Mouse (Mus musculus) naive thymus-derived CD4-positive, alpha-beta T cell, adult 2 months (primary cell): ENCODE measurements around the gene Zdhhc1.

Experiments used
- DNase-seq: peaks from one replicate; pipeline ENCODE4 v3.0.0-alpha.2; 2011; ENCODE audit warnings: low read depth

Gene Zdhhc1

DNA sequence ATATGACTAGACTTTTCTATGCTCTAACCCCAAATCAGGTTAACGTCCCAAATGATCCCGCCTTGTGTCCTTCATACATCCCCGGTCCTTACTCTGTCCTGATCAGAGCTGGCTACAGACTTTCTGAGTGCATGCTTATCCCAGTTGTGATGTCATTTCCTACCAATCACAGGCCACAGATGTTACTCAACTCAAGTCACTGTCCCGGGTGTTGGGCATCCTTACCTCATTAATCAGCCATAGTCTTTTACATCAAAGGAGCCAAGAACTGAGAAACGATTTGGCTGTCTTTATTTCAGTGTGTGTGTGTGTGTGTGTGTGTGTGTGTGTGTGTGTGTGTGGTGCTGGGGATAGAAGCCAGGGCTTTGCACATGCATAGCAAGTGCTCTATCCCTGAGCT, 42.6 kb downstream of the Zdhhc1 start:
- no peak for DNase-seq

DNA sequence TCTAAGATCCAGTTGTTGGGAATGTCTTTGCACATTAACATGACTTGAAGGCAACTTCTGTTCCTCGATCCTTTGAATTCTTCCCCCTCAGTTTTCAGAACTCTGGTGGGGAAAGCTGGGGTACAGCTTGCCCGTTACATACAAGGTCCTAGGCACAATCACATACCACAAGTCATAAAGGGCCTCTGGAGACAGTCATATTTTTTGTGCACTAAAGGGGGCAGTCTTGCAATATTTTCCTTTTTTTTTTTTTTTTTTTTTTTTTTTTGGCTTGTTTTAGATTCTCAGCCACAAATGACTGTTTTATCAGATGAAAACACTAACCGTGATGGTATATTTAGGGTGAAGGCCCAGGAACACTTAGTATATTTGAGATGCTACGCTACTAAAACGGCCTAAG, 43.4 kb downstream of the Zdhhc1 start:
- no peak for DNase-seq

DNA sequence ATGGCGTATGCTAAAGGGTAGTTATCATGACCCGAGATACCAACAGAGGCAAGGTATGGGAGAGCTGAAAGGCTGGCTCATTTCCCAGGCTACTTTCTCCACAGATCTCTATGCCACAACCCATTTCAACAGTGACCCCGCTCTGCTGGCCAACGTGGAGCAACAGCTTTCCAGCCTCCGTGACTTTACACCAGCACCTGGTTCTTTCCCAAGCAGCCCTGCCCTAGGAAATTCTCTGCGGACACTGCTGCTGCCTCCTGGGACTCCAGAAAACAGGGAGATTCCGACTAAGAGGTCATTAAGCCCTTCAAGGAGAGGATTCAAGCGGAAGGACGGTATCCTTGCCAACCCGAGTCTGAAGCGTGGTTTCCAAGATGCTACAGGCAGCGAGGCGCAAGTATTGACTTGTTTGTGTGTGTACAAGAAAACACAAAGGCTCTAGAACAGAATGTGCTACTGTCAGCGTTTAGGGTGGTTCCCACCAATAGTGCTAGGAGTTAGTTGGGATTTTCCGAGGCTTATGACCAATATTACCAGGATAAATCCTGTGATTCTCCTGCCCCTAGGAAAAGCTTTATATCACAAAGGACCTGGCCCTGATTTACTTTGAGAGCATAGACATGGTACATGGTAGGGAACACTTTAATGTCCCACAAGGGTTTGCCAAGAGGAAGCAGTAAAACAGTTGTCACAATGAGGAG, 44.6 kb downstream of the Zdhhc1 start:
- no peak for DNase-seq

DNA sequence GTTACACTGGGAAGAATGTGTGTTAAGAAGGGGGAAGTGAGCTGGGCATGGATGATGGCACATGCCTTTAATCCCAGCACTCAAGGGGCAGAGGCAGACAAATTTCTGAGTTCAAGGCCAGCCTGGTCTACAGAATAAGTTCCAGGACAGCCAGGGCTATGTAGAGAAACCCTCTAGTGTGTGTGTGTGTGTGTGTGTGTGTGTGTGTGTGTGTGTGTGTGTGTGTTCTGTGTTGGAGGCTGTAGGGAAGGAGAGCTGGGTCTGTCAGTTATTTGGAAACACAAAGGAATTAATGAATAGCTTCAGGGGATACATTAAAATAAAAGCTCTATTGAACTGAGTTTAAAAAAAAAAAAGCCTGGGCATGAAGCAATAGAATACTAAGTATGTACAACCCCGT, 45.7 kb downstream of the Zdhhc1 start:
- no peak for DNase-seq

DNA sequence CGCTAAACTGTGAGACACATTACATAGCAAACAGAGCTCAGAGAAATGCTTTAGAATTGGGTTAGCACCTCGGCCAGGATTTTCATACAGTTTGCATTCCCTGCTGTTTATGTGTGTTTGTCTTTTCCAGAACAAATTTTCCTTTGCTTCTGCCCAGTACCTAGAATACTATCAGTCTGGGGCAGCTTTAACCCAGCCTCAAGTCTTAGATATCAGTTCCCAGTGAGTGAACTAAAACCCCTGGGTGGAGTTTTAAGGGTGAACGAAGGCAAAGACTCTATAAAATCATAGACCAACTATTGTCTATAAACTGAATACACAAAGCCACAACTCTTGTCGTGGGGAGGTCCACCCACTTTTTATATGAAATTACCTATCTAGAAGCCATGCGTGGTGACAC, 48.1 kb downstream of the Zdhhc1 start:
- DNase-seq = no peak

DNA sequence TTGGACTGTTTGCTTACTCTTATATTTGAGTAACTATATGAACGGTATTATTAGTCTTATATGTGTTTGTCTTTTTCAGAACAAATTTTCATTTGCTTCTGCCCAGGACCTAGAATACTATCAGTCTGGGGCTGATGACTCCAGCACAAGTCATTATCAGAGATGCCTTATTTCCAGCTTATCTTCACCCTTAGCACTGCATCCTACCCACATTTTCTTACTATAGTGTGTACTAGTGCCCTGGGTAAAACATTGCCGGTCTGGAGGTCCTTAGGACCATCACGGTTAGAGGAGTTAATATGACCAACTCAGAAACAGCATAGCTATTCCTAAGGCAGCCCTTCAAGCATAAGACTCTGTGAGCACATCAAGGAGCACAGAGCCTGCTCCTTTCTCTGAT, 48.5 kb downstream of the Zdhhc1 start:
- no peak for DNase-seq

DNA sequence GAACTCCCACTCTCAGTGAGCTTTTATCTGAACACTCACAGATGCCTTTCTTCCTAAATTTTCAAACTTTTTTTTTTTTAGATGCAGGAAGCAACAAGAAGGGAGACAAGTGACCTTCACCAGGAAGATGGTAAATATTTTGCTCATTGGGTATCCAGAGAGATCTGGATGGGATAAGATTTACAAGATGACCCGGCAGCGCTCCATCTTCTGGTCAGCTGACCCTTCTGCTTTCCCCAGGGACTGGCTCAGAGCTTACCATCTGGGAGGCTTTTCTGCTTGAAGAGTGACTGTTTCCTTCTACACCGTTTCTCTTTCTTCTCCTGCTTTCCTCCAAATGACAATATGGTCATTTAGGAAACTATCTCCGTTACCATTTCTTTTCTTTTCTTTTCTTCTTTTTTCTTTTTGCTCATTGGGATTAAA, 50.6 kb downstream of the Zdhhc1 start:
- DNase-seq = no peak

DNA sequence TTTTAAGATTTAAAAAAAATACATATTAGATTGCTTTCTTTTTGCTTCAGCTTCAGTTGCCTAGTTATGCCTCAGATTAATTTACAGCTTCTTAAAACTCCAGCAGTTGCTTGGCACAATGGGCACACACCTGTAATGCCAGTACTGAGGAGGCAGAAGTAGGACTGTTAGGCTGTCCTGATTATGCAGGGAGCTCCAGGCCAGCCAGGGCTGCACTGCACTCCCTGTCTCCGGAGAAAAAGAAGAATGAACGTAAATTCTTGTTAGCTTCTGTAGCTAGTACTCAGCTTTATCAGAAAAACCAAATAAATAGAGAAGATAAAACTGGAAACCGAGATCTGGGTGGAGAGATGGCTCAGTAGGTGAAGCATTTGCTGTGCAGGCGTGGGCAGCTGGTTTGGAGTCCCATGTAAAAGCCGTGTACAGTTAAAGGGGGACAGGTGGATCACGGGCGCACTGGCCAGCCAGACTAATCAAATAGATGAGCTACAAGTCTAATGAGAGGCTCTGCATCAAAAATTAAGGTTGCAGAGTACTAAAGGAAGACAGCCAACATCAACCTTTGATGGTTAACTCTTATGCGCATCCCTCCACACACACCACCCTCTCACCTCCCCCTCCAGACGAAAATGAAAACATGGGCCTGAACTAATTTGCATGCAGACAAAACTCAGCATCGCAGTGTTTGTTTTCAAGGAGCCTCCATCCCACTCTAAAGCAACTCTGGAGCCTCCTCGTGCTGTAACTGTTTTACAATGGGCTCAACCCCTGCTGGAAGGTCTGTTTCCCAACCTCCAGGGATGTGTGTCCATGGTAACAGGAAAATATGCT, 51.2 kb downstream of the Zdhhc1 start:
- DNase-seq = no peak

DNA sequence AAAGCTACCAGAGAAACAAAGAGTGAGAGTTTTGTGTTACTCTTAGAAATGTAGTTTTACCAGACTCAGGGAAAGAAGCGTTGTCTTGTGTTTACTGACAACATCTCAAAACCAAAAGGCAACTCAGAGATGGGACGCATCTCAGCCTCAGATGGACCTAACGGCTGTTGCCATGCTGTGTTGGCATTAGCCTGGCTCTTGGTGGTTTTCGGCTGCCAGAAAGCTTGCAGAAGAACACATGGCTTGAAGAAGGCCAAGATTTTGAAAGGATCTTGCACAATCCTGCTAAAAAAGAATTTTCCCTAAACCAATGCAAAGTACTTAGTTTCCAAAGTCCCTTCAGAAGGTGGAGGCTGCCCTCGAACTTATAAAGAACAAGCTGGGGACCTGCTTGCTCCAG, 54.0 kb downstream of the Zdhhc1 start:
- no peak for DNase-seq

DNA sequence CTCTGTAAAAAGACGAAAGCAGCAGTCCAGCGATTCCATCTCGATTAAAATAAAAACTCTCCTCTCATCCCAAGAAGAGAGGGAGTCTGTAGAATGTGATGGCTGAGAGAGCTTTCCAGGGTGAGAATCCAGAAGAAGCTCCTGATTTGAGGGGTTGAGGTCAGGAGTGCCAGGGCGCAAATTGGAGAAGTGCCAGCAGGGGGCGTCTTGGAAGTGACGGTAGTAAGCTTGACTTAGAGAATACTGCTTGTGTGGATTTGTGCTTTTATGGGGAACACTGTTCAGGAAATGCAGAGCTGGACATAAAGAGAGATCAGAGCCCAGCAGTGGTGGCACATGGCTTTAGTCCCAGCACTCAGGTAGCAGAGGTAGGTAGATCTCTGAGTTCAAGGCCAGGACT, 55.3 kb downstream of the Zdhhc1 start:
- peak; percentile 27 for DNase-seq

DNA sequence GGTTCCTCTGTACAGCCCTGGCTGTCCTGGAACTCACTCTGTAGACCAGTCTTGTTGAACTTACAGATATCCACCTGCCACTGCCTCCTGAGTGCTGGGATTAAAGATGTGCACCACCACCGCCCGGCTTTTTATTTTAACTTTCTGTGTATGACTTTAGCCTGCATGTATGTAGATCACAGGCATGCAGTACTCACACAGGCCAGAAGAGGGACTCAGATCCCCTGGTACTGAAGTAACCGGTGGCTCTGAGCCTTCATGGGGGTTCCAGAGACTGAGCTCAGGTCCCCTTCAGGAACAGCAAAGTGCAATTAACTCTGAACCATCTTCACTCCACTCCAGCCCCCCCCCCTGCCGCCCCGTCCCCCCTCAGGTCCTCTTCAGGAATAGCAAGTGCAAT, 57.8 kb downstream of the Zdhhc1 start:
- peak; percentile 18 for DNase-seq

DNA sequence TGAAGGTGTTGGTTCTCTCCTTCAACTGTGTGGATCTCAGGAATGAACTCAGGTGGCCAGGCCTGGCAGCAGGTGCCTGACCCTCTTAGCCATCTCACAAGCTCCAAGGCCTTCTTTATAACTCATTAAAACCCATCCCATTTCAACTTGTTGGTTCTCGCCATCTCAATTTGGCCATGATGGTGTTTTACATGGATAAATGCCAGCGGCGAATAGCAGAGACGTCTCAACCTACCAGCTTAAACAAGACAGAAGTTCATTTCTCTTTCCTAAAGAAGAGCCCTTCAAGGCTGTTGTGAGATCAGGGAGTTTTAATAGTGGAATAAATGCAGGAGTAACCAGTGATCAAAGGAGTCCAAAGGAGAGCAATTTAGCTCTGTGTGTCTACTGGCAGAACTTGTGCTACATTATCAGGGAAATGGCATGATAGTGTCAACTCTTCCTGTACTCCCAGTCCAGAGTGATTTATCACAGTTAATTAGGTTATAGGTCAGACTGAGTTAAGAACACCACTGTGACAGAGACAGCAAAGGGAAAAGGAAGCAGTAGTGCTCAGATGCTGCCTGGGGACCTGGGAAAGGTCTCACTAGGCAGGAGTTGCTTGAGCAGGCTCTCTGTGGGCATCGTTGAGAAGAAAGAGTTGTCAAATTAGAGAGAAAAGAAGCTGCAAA, 59.5 kb downstream of the Zdhhc1 start:
- DNase-seq = no peak

DNA sequence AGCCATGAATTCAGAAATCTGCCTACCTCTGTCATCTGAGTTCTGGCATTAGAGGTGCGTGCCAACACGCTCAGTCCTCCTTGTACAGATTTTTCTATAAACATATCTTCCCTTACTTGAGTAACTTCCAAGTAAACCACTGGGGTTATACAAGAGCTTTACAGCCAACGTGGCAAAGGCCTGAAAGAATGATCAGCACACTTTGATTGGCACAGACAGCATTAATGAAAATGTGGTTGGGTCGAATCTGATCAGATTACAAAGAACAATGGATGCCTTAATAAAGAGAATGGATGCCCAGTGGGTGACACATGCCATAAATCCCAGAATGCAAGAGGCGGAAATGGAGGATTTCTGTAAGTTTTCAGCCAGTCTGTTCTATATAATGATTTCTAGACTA, 60.5 kb downstream of the Zdhhc1 start:
- DNase-seq = no peak

DNA sequence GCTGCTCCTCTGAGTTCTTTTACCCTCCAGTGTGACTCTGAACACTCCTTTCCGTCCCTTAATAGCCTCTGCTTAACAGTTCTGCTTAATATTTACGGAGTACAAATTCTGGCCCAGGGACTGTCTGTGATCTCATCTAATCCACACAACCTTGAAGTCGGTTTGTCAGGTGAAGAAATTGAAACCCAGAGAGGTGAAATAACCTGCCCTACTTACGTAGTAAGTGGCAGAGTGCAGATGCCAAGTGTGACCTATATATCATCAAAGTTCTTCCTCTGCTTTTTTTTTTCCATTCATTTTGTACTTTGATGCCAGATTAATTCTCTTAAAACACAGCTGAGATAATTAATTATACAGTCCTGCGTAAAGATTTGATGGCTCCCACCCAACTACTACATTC, 62.6 kb downstream of the Zdhhc1 start:
- DNase-seq = no peak

DNA sequence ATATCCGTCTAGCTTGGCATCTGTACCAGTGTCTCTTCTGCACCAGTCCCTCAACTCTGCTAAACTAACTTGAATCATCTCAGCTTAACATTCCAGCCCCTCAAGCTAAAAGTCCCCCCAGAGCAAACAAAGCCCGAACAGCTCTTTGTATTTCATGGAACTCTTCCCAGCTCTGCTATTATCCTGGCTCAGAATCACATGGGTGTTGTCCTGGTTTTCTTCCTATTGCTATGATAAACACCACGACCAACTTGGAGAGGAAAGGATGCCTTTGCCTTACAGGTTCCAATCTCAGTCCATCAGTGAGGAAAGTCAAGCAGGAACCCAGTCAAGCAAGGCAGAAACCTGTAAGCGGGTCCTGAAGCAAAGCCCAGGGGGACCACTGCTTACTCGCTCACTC, 63.2 kb downstream of the Zdhhc1 start:
- DNase-seq = no peak

DNA sequence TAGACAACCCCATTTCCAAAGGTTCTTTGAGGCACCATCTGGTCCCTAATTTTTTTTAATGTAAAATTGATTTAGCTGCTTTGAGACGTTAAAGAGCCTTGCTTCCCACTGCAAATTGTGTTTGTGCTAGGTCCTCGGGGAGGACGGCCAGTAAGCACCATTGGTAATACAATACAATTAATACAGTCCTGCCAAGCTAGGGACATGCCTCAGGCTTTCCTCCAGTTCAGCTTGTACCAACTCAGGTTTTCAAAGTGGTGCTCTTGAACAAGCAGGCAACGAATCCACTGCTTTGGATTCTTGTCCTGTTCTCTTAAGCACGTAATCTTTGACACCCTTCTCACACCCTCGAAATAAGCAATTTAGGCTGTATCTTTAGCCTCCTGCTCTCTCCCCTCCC, 63.7 kb downstream of the Zdhhc1 start:
- no peak for DNase-seq

DNA sequence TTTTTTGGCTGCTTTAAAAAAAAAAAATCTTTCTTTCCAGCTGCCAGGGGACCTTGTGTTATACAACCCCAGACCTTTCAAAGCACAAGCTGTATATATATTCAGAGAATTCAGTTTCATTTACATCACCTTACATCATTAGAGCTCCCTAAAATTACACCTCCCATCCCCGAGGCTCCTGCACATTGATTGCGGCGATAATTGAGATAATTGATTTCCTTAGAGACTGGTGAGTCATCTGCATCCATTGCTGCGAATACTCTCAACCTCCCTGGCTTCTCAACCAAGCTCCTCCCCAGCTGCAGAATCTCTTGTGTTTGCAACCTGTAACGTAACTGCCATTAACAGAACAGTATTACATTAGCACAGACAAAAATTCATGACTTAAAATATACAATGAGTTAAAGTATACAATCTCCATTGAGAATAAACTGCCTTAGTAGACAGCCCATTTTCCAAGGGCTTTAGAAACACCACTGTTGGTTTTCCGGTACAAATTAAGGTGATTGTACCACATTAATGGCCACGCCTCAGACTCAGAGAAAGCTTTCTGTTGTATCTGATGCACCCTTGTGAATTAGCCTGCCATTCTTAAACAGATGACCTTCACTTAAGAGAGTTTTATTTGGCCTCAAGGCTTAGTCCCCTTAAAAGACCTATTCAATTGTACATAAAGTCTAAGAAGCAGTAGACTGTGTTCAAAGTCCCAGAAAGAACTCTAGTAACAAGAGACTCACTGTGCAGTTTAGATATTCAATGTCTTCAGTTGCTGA, 64.8 kb downstream of the Zdhhc1 start:
- no peak for DNase-seq

DNA sequence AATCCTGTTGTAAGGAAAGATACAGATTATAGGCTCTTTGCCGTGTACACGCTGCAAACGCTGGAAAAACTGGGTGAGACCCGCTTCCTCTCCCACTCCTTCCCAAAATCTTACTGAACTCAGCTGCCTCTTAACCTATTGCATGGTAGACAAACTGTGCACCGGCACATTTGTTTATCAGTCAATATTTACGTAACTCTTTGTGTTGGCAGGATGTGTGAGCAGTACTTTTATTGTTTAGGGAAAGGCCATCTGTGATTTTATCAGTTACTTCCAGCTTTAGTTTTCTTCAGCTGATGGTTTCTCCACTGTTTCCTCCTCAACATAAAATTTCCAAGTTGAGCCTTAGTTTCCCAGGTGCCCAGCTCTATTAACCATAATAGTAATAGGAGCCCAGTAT, 69.8 kb downstream of the Zdhhc1 start:
- DNase-seq = no peak
